Mouse (Mus musculus) embryonic fibroblast, embryonic 13.5 days (primary cell): ENCODE measurements around the gene Arhgef11.

Experiments
- CTCF ChIP-seq: IDR thresholded peaks from 2 replicates; pipeline ENCODE4 v1.5.1; 2011; ENCODE audit warnings: mild to moderate bottlenecking, control low read depth, low read length, moderate library complexity, borderline replicate concordance; ENCODE audit not compliant: insufficient read depth
- POLR2A ChIP-seq: IDR thresholded peaks from 2 replicates; pipeline ENCODE4 v1.6.1; 2011; ENCODE audit warnings: low read depth, mild to moderate bottlenecking, control low read depth, low read length, moderate library complexity

DNA sequence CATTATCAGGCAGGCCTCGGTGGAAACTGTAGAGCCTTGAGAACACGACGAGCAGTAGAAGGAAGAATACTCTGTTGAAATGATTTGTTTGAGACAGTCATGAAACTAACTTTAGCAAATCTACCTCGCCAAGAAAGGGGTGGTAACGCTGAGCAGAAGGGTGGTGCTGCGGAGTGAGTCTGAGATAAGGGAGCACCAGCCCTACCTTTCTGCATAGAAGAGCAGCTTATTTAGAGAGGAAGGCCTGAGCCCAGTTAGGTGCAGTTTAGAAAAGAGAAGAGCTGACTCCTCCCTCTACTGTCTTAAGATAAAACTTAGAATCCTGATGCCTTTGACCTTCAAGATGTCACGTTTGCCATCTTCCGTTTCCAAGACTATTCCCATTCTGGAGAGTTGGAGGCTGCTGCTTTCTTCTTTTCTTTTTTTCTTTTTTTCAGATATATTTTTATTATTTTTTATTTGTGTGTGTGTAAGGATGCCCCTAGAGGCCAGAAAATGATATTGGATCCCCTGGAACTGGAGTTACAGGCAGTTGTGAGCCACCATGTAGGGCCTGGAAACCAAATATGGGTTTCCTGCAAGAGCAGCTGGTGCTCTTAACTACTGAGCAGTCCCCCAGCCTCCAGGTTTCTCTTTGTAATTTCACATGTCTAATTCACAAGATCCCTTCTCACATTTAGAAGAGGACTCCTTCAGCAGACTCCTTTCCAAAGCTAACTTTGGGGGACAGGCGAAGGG lies 42.5 kb downstream of the Arhgef11 start:
- TF ChIP-seq CTCF (no peak), POLR2A (no peak)
